Mouse (Mus musculus): ENCODE measurements at regions not wholly inside any gene's neighbourhood (a gene's known extent, or its start where the extent isn't known, plus 50 kb on each side); places are given as distances from the start of the nearest gene placed in this dataset.

GRCm38 (mm10) chr10:12083961-12084360, 740.8 kb downstream of the Epm2a start:
- no peak overlapping the region for H3K4me3 ChIP-seq (ENCODE audit: control insufficient read depth in 1 of 2, insufficient read depth in 1 of 2, low read depth in 2 of 2, low read length in 2 of 2)
- H3K79me2 ChIP-seq (ENCODE audit: control insufficient read depth, insufficient read depth, low read length, poor library complexity) = no peaks in the 10 kb centered on the region
- no peaks in the 10 kb centered on the region for H3K9me3 ChIP-seq (replicated peaks; ENCODE audit: insufficient read depth, low read length)
- H3K36me3 ChIP-seq (ENCODE audit: control insufficient read depth in 1 of 2, insufficient read depth in 2 of 2, low read length in 2 of 2) = no peaks in the 10 kb centered on the region
- no peak overlapping the region for H3K27ac ChIP-seq (ENCODE audit: control insufficient read depth, low read depth, low read length)
- no peak for TF ChIP-seq MAX (IDR thresholded peaks at IDR 0.05; ENCODE audit: low read length)
- TF ChIP-seq UBTF (IDR thresholded peaks at IDR 0.05; ENCODE audit: borderline replicate concordance, insufficient read depth, low read depth, low read length) = no peak
- TF ChIP-seq NELFE (IDR thresholded peaks at IDR 0.05; ENCODE audit: low read depth, low read length) = no peak
- TF ChIP-seq CTCF (IDR thresholded peaks at IDR 0.05 in 2 of 3, conservative IDR thresholded peaks at IDR 0.05 in 1 of 3; ENCODE audit: control insufficient read depth in 1 of 3, insufficient read depth in 1 of 3, low read depth in 2 of 3, low read length in 3 of 3, poor library complexity in 1 of 3, severe bottlenecking in 1 of 3) = no peak
- no peak for TF ChIP-seq HCFC1 (IDR thresholded peaks at IDR 0.05; ENCODE audit: low read depth, low read length)
- no peak for TF ChIP-seq ETS1 (IDR thresholded peaks at IDR 0.05; ENCODE audit: low read depth, low read length)
- TF ChIP-seq TAL1 (IDR thresholded peaks at IDR 0.05; ENCODE audit: low read length) = no peak
- TF ChIP-seq USF2 (IDR thresholded peaks at IDR 0.05; ENCODE audit: borderline replicate concordance in 1 of 2, insufficient read depth in 1 of 2, low read depth in 1 of 2, low read length in 2 of 2) = no peak
- no peak for TF ChIP-seq ZNF384 (IDR thresholded peaks at IDR 0.05; ENCODE audit: low read depth, low read length)
- TF ChIP-seq MAFK (IDR thresholded peaks at IDR 0.05; ENCODE audit: borderline replicate concordance, low read depth, low read length) = no peak
- no peak for TF ChIP-seq ELF1 (IDR thresholded peaks at IDR 0.05; ENCODE audit: low read depth, low read length)
- no peak for TF ChIP-seq CHD1 (IDR thresholded peaks at IDR 0.05; ENCODE audit: low read depth, low read length)
- no peak for TF ChIP-seq MXI1 (IDR thresholded peaks at IDR 0.05; ENCODE audit: low read depth, low read length)
- TF ChIP-seq POLR2AphosphoS5 (IDR thresholded peaks at IDR 0.05; ENCODE audit: borderline replicate concordance, low read depth, low read length) = no peak
- TF ChIP-seq JUND (IDR thresholded peaks at IDR 0.05; ENCODE audit: low read depth, low read length) = no peak
- TF ChIP-seq NRF1 (IDR thresholded peaks at IDR 0.05; ENCODE audit: insufficient read depth, low read depth, low read length, poor library complexity, severe bottlenecking) = no peak
- DNase-seq (ENCODE audit: low read depth, low spot score) = no peak
- H3K4me1 ChIP-seq (ENCODE audit: control insufficient read depth in 1 of 2, insufficient read depth in 2 of 2, low read length in 2 of 2) = no peaks in the 10 kb centered on the region
- no peak overlapping the region for H3K9ac ChIP-seq (ENCODE audit: control insufficient read depth, low read depth, low read length, poor library complexity, severe bottlenecking)
- H3K27me3 ChIP-seq (ENCODE audit: control insufficient read depth in 1 of 2, insufficient read depth in 2 of 2, low read length in 2 of 2) = no peaks in the 10 kb centered on the region

GRCm38 (mm10) chr10:12092521-12092920, 749.3 kb downstream of the Epm2a start:
- H3K9me3 ChIP-seq (replicated peaks; ENCODE audit: insufficient read depth, low read length) = no peaks in the 10 kb centered on the region
- TF ChIP-seq MEF2A (IDR thresholded peaks at IDR 0.05; ENCODE audit: extremely low read depth, insufficient replicate concordance, low read depth, low read length, poor library complexity, severe bottlenecking) (no peak), ETS1 (IDR thresholded peaks at IDR 0.05; ENCODE audit: low read depth, low read length) (no peak), GABPA (IDR thresholded peaks at IDR 0.05; ENCODE audit: low read depth, low read length) (no peak), USF1 (IDR thresholded peaks at IDR 0.05; ENCODE audit: low read depth, low read length) (no peak), TAL1 (IDR thresholded peaks at IDR 0.05; ENCODE audit: low read length) (no peak), SIN3A (IDR thresholded peaks at IDR 0.05; ENCODE audit: low read length) (no peak), POLR2AphosphoS5 (IDR thresholded peaks at IDR 0.05; ENCODE audit: borderline replicate concordance, low read depth, low read length) (no peak), ZKSCAN1 (IDR thresholded peaks at IDR 0.05; ENCODE audit: low read depth, low read length) (no peak), HCFC1 (IDR thresholded peaks at IDR 0.05; ENCODE audit: low read depth, low read length) (no peak), RCOR1 (IDR thresholded peaks at IDR 0.05; ENCODE audit: low read depth, low read length) (no peak), SMC3 (IDR thresholded peaks at IDR 0.05; ENCODE audit: low read depth, low read length) (no peak), CHD2 (IDR thresholded peaks at IDR 0.05; ENCODE audit: low read length) (no peak), ZNF384 (IDR thresholded peaks at IDR 0.05; ENCODE audit: low read depth, low read length) (no peak), GATA1 (IDR thresholded peaks at IDR 0.05; ENCODE audit: low read depth, low read length) (no peak), E2F4 (IDR thresholded peaks at IDR 0.05; ENCODE audit: borderline replicate concordance, low read depth, low read length) (no peak), MAFK (IDR thresholded peaks at IDR 0.05; ENCODE audit: borderline replicate concordance, low read depth, low read length) (no peak)
- H3K79me2 ChIP-seq (ENCODE audit: control insufficient read depth, insufficient read depth, low read length, poor library complexity) = no peaks in the 10 kb centered on the region
- H3K4me3 ChIP-seq (ENCODE audit: control insufficient read depth in 1 of 2, insufficient read depth in 1 of 2, low read depth in 2 of 2, low read length in 2 of 2) = no peak overlapping the region
- no peak overlapping the region for H3K27ac ChIP-seq (ENCODE audit: control insufficient read depth, low read depth, low read length)
- H3K4me1 ChIP-seq (ENCODE audit: control insufficient read depth in 1 of 2, insufficient read depth in 2 of 2, low read length in 2 of 2) = no peaks in the 10 kb centered on the region
- H3K36me3 ChIP-seq (ENCODE audit: control insufficient read depth in 1 of 2, insufficient read depth in 2 of 2, low read length in 2 of 2) = no peaks in the 10 kb centered on the region
- no peak for DNase-seq (ENCODE audit: low read depth, low spot score)
- H3K9ac ChIP-seq (ENCODE audit: control insufficient read depth, low read depth, low read length, poor library complexity, severe bottlenecking) = no peak overlapping the region
- H3K27me3 ChIP-seq (ENCODE audit: control insufficient read depth in 1 of 2, insufficient read depth in 2 of 2, low read length in 2 of 2) = no peaks in the 10 kb centered on the region

Measured in MEL (cell line).